Mouse (Mus musculus) right cerebral cortex, postnatal 25 days (tissue): ENCODE measurements around the gene Pigt.

Source experiments
- DNase-seq: peaks from one replicate; pipeline ENCODE4 v3.0.0; 2022

The Pigt gene

GRCm38 (mm10) chr2:164521841-164522240 is 24.5 kb downstream of the Pigt start:
- DNase-seq, result no peak

- no peak for DNase-seq
Measured at GRCm38 (mm10) chr2:164522280-164522679, 25.0 kb downstream of the Pigt start.

- no peak for DNase-seq
Measured at GRCm38 (mm10) chr2:164523301-164523773, 26.0 kb downstream of the Pigt start.

- DNase-seq, result no peak
Measured at GRCm38 (mm10) chr2:164528557-164528956, 31.2 kb downstream of the Pigt start.

GRCm38 (mm10) chr2:164531169-164531568 is 33.8 kb downstream of the Pigt start:
- DNase-seq, result peak; percentile 65

GRCm38 (mm10) chr2:164534315-164534714 is 37.0 kb downstream of the Pigt start:
- no peak for DNase-seq

- no peak for DNase-seq
Measured at GRCm38 (mm10) chr2:164537003-164537402, 39.7 kb downstream of the Pigt start.

- no peak for DNase-seq
Measured at GRCm38 (mm10) chr2:164540652-164541427, 43.5 kb downstream of the Pigt start.

GRCm38 (mm10) chr2:164542132-164542531 is 44.8 kb downstream of the Pigt start:
- peak; percentile 76 for DNase-seq

GRCm38 (mm10) chr2:164542598-164542997 is 45.3 kb downstream of the Pigt start:
- no peak for DNase-seq

GRCm38 (mm10) chr2:164543745-164544144 is 46.4 kb downstream of the Pigt start:
- DNase-seq, result no peak

GRCm38 (mm10) chr2:164544454-164545097 is 47.3 kb downstream of the Pigt start:
- no peak for DNase-seq

GRCm38 (mm10) chr2:164549338-164549737 is 52.0 kb downstream of the Pigt start:
- no peak for DNase-seq

- peak; percentile 45 for DNase-seq
Measured at GRCm38 (mm10) chr2:164549963-164550894, 52.9 kb downstream of the Pigt start.

- DNase-seq, result no peak
Measured at GRCm38 (mm10) chr2:164550895-164551269, 53.6 kb downstream of the Pigt start.

GRCm38 (mm10) chr2:164551502-164551901 is 54.2 kb downstream of the Pigt start:
- no peak for DNase-seq
